ENCODE assay signal across 18 mouse cellular contexts in the genomic region with DNA sequence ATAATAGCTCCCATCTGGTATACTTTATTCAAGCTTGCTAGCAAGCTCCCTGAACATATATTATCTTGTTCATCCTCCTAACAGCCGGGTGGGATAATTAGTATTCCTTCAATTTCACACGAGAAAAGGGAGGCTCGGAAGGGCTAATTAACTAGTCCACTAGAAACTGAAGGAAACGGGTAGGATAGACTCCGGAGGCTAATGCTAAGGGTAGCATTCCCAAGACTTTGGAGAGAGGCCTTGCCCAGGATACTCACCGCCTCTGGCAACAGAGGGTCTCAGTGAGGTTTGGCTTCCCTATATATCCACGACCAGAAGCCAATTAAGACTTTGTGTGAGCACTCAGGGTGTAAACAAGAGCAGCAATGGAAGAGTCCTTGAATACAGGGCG. TPM values are rescaled to one million over a fixed set of nuclear protein-coding genes. Genes with fewer than 3 reads are reported as not detected.
DNase-seq lines count a peak whose midpoint lies in the region; ATAC-seq and TF ChIP-seq lines count a peak whose summit lies in the region.
"Had no signal": no experiment of that assay in that cellular context is flagged by ENCODE, and none has a peak within 500 bp of the region (broad histone marks: within the 10 kb centered on the region; RNA-seq: fewer than 3 reads in every experiment).

No protein-coding gene starts in this region.

- no peak for ATAC-seq in hindbrain, embryonic 13.5 days (ENCODE audit: low FRiP score)
- ATAC-seq in intestine, embryonic 16.5 days: no peak
- ATAC-seq in liver, embryonic 12.5 days: no peak

- no peak for TF ChIP-seq POLR2A in testis, adult 2 months (IDR thresholded peaks at IDR 0.05; ENCODE audit: control insufficient read depth, low read depth, low read length)

- DNase-seq in hindbrain, embryonic 10.5 days (ENCODE audit: low spot score): no peak
- DNase-seq in testis, postnatal 14 days (ENCODE audit: low spot score): no peak
- DNase-seq in spleen, adult 12 weeks (ENCODE audit: low spot score): no peak
- DNase-seq in lung, adult 18-20 months: no peak
- DNase-seq: B cell, adult 2 months; gastrocnemius, postnatal 10 days; kidney, adult 2 months; lung, adult 2 months; right cerebral cortex, postnatal 25 days had no signal

- peak overlapping the region; percentile 76 for H3K27ac ChIP-seq in hindbrain, embryonic 13.5 days
- no peak overlapping the region for H3K27ac ChIP-seq in hindbrain, embryonic 10.5 days
- no peak overlapping the region for H3K27ac ChIP-seq in testis, adult 2 months (ENCODE audit: control insufficient read depth, insufficient read depth, low read depth, low read length)
- no peak overlapping the region for H3K27ac ChIP-seq in intestine, embryonic 16.5 days (ENCODE audit: low read length)
- no peak overlapping the region for H3K27ac ChIP-seq in liver, embryonic 12.5 days
- H3K27ac ChIP-seq: limb, embryonic 13.5 days had no signal

- H3K36me3 ChIP-seq in hindbrain, embryonic 13.5 days: no peaks in the 10 kb centered on the region
- no peaks in the 10 kb centered on the region for H3K36me3 ChIP-seq in hindbrain, embryonic 10.5 days
- H3K36me3 ChIP-seq in testis, adult 2 months (ENCODE audit: control insufficient read depth, insufficient read depth, low read length): no peaks in the 10 kb centered on the region
- no peaks in the 10 kb centered on the region for H3K36me3 ChIP-seq in intestine, embryonic 16.5 days (ENCODE audit: control insufficient read depth, insufficient read depth, low read length)
- no peaks in the 10 kb centered on the region for H3K36me3 ChIP-seq in liver, embryonic 12.5 days
- H3K36me3 ChIP-seq: G1E; limb, embryonic 13.5 days had no signal

- peak overlapping the region; percentile 98 for H3K4me2 ChIP-seq in hindbrain, embryonic 13.5 days
- H3K4me2 ChIP-seq in intestine, embryonic 16.5 days (ENCODE audit: low read depth, low read length): no peak overlapping the region
- no peak overlapping the region for H3K4me2 ChIP-seq in liver, embryonic 12.5 days

- H3K27me3 ChIP-seq in hindbrain, embryonic 13.5 days: peaks cover 58% of the 10 kb centered on the region
- peaks cover 72% of the 10 kb centered on the region for H3K27me3 ChIP-seq in hindbrain, embryonic 10.5 days (ENCODE audit: insufficient read depth, poor library complexity, severe bottlenecking)
- H3K27me3 ChIP-seq in testis, adult 2 months (ENCODE audit: control insufficient read depth, insufficient read depth, low read length): no peaks in the 10 kb centered on the region
- peaks cover 25% of the 10 kb centered on the region for H3K27me3 ChIP-seq in intestine, embryonic 16.5 days (replicated peaks; ENCODE audit: control insufficient read depth, insufficient read depth, low read length)
- H3K27me3 ChIP-seq in liver, embryonic 12.5 days (replicated peaks): peaks cover 85% of the 10 kb centered on the region

- peaks cover 40% of the 10 kb centered on the region for H3K4me1 ChIP-seq in hindbrain, embryonic 13.5 days (replicated peaks)
- peaks cover 36% of the 10 kb centered on the region for H3K4me1 ChIP-seq in hindbrain, embryonic 10.5 days (replicated peaks)
- H3K4me1 ChIP-seq in testis, adult 2 months (ENCODE audit: control insufficient read depth, insufficient read depth, low read length): peaks cover 35% of the 10 kb centered on the region
- H3K4me1 ChIP-seq in intestine, embryonic 16.5 days (ENCODE audit: control insufficient read depth, insufficient read depth, low read length): peaks cover 14% of the 10 kb centered on the region
- H3K4me1 ChIP-seq in liver, embryonic 12.5 days: peaks cover 4% of the 10 kb centered on the region; the same call in 1 of the 2 replicates

- H3K4me3 ChIP-seq in hindbrain, embryonic 13.5 days: no peak overlapping the region
- no peak overlapping the region for H3K4me3 ChIP-seq in hindbrain, embryonic 10.5 days
- peak overlapping the region; percentile 84 for H3K4me3 ChIP-seq in testis, adult 2 months (ENCODE audit: control insufficient read depth, low read depth, low read length)
- H3K4me3 ChIP-seq in intestine, embryonic 16.5 days (ENCODE audit: low read length): 0 out of 2 replicates have a peak overlapping the region, but pooled peaks have one; percentile 73
- H3K4me3 ChIP-seq in liver, embryonic 12.5 days: no peak overlapping the region
- H3K4me3 ChIP-seq: erythroblast, embryonic 14.5 days had no signal

- no peaks in the 10 kb centered on the region for H3K9me3 ChIP-seq in hindbrain, embryonic 13.5 days
- no peaks in the 10 kb centered on the region for H3K9me3 ChIP-seq in hindbrain, embryonic 10.5 days
- H3K9me3 ChIP-seq in intestine, embryonic 16.5 days (ENCODE audit: control insufficient read depth, low read length): no peaks in the 10 kb centered on the region
- H3K9me3 ChIP-seq in liver, embryonic 12.5 days (replicated peaks): no peaks in the 10 kb centered on the region
- H3K9me3 ChIP-seq: limb, embryonic 13.5 days had no signal

- 37% methylated on average over 8 of the region's 8 CpGs for WGBS in hindbrain, embryonic 13.5 days
- 56% methylated on average over 8 of the region's 8 CpGs for WGBS in hindbrain, embryonic 10.5 days
- 56% methylated on average over 8 of the region's 8 CpGs for WGBS in intestine, embryonic 16.5 days
- 50% methylated on average over 8 of the region's 8 CpGs for WGBS in liver, embryonic 12.5 days (ENCODE audit: insufficient replicate concordance)

- H3K9ac ChIP-seq in hindbrain, embryonic 13.5 days: no peak overlapping the region
- no peak overlapping the region for H3K9ac ChIP-seq in intestine, embryonic 16.5 days (ENCODE audit: low read depth, low read length)
- no peak overlapping the region for H3K9ac ChIP-seq in liver, embryonic 12.5 days

- no peak for TF ChIP-seq CTCF in testis, adult 2 months (IDR thresholded peaks at IDR 0.05; ENCODE audit: control insufficient read depth, insufficient read depth, insufficient replicate concordance, low read depth, low read length)

RNA-seq across cellular contexts. Expression of gene Gm13889, which starts 0.8 kb away (rescaled TPM):
- polyA plus RNA-seq in hindbrain, embryonic 13.5 days (2015; fragmentation: Nextera tagmentation; extraction: Ambion mirVana): 5.3 and 6.4 TPM in 2 replicates
- polyA plus RNA-seq in hindbrain, embryonic 10.5 days (2016; fragmentation: Nextera tagmentation; extraction: Ambion mirVana): 3.0 and 4.0 TPM in 2 replicates
- polyA plus RNA-seq in testis, adult 2 months (2012; rRNA removed): 7.6 and 8.3 TPM in 2 replicates
- polyA plus RNA-seq in intestine, embryonic 16.5 days (2015; fragmentation: Nextera tagmentation; extraction: Ambion mirVana): 7.7 and 11.6 TPM in 2 replicates
- 3.2 and 3.8 TPM in 2 replicates for polyA plus RNA-seq in liver, embryonic 12.5 days (2016; fragmentation: Nextera tagmentation; extraction: Ambion mirVana)

RNA-seq across cellular contexts. Expression of gene Gm27027, which starts 38.4 kb away (rescaled TPM):
- not detected in 2 replicates for polyA plus RNA-seq in hindbrain, embryonic 13.5 days (2015; fragmentation: Nextera tagmentation; extraction: Ambion mirVana)
- polyA plus RNA-seq in hindbrain, embryonic 10.5 days (2016; fragmentation: Nextera tagmentation; extraction: Ambion mirVana): not detected in 2 replicates
- not detected in 2 replicates for polyA plus RNA-seq in testis, adult 2 months (2012; rRNA removed)
- not detected in 2 replicates for polyA plus RNA-seq in intestine, embryonic 16.5 days (2015; fragmentation: Nextera tagmentation; extraction: Ambion mirVana)
- not detected in 2 replicates for polyA plus RNA-seq in liver, embryonic 12.5 days (2016; fragmentation: Nextera tagmentation; extraction: Ambion mirVana)
- polyA plus RNA-seq: cortical plate, adult 2 months; erythroblast, embryonic 14.5 days; G1E; heart, embryonic 14.5 days; kidney, adult 2 months; limb, embryonic 13.5 days; lung, adult 2 months had no signal

RNA-seq across cellular contexts. Expression of gene Alkbh3, which starts 52.8 kb away (rescaled TPM):
- 46.3 and 48.5 TPM in 2 replicates for polyA plus RNA-seq in hindbrain, embryonic 13.5 days (2015; fragmentation: Nextera tagmentation; extraction: Ambion mirVana)
- 57.5 and 58.7 TPM in 2 replicates for polyA plus RNA-seq in hindbrain, embryonic 10.5 days (2016; fragmentation: Nextera tagmentation; extraction: Ambion mirVana)
- 164 and 167 TPM in 2 replicates for polyA plus RNA-seq in testis, adult 2 months (2012; rRNA removed)
- polyA plus RNA-seq in intestine, embryonic 16.5 days (2015; fragmentation: Nextera tagmentation; extraction: Ambion mirVana): 68.4 and 77.8 TPM in 2 replicates
- polyA plus RNA-seq in liver, embryonic 12.5 days (2016; fragmentation: Nextera tagmentation; extraction: Ambion mirVana): 41.6 and 41.8 TPM in 2 replicates

Comparison
In these comparisons a context has a peak if more than half of its experiments do, and no peak if none do; other contexts are left out.
1. H3K4me3 ChIP-seq: peak in testis, adult 2 months (single experiment) and intestine, embryonic 16.5 days (single experiment); none in hindbrain, embryonic 13.5 days (single experiment), hindbrain, embryonic 10.5 days (single experiment) and liver, embryonic 12.5 days (single experiment).